Mouse (Mus musculus) testis, adult 2 months (tissue): ENCODE data around the gene Pelp1.

Experiments
- CTCF ChIP-seq: fragments of 200-500 bp; IDR thresholded peaks from 2 replicates; pipeline ENCODE4 v1.5.1; 2012; ENCODE audit warnings: low read depth, mild to moderate bottlenecking, inconsistent platforms, low read length, moderate library complexity; ENCODE audit not compliant: control insufficient read depth, insufficient read depth, insufficient replicate concordance
- POLR2A ChIP-seq: fragments of 200-500 bp; IDR thresholded peaks from 2 replicates; pipeline ENCODE4 v1.6.1; 2012; ENCODE audit warnings: low read depth, mild to moderate bottlenecking, inconsistent platforms, low read length, moderate library complexity; ENCODE audit not compliant: control insufficient read depth

- TF ChIP-seq POLR2A (no peak), CTCF (no peak)
These were observed 23.7 kb upstream of the Pelp1 start for GRCm38 (mm10) chr11:70433569-70433943.
